24 mouse cellular contexts compared by ENCODE assay signal in the genomic region with DNA sequence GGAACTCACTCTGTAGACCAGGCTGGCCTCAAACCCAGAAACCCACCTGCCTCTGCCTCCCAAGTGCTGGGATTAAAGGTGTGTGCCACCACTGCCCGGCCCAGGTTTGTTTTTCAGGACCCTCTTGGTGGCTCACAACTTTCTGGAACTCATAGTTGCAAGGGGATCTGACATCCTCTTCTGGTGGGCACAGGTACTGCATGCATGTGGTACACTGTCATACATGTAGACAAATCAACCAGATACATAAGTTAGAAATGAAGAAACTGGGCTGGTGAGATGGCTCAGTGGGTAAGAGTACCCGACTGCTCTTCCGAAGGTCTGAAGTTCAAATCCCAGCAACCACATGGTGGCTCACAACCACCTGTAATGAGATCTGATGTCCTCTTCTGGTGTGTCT. TPM values are rescaled to one million over a fixed set of nuclear protein-coding genes. Genes with fewer than 3 reads are reported as not detected.
DNase-seq lines count a peak whose midpoint lies in the region; ATAC-seq and TF ChIP-seq lines count a peak whose summit lies in the region.
"Not testable (repeated sequence)": the region's sequence is repeated elsewhere in the genome, so short reads cannot be mapped to it uniquely, and the experiment has no call there.
"Had no signal": no experiment of that assay in that cellular context is flagged by ENCODE, and none has a peak within 500 bp of the region (broad histone marks: within the 10 kb centered on the region; RNA-seq: fewer than 3 reads in every experiment).

No protein-coding gene starts in this region.

- H3K9me3 ChIP-seq in E14TG2a.4 (ENCODE audit: low read length); embryonic facial prominence, embryonic 11.5 days (replicated peaks; ENCODE audit: control insufficient read depth, low read length); heart, postnatal 0 days (replicated peaks; ENCODE audit: control insufficient read depth, low read length): not testable (repeated sequence)

- H3K36me3 ChIP-seq in E14TG2a.4 (ENCODE audit: insufficient read depth, low read length); embryonic facial prominence, embryonic 11.5 days (replicated peaks; ENCODE audit: control insufficient read depth, insufficient read depth, low read depth, low read length); heart, postnatal 0 days (replicated peaks; ENCODE audit: control insufficient read depth, insufficient read depth, low read length); thymus, adult 2 months (ENCODE audit: control insufficient read depth, insufficient read depth, low read length): not testable (repeated sequence)

- 84% methylated on average over 3 of the region's 3 CpGs for WGBS in embryonic facial prominence, embryonic 11.5 days
- WGBS in heart, postnatal 0 days = 76% methylated on average over 3 of the region's 3 CpGs
- WGBS in thymus, adult 2 months = 79% methylated on average over 3 of the region's 3 CpGs

- H3K4me3 ChIP-seq in E14TG2a.4 (replicated peaks; ENCODE audit: low read length); embryonic facial prominence, embryonic 11.5 days (ENCODE audit: low read depth, low read length); heart, postnatal 0 days (ENCODE audit: low read depth, low read length); left cerebral cortex, adult 2 months; thymus, adult 2 months (ENCODE audit: control insufficient read depth, insufficient read depth, low read length): not testable (repeated sequence)

- not testable (repeated sequence) for H3K9ac ChIP-seq in embryonic facial prominence, embryonic 11.5 days (replicated peaks; ENCODE audit: low read length); heart, postnatal 0 days (replicated peaks; ENCODE audit: low read depth, low read length)

- not testable (repeated sequence) for TF ChIP-seq EP300 in heart, postnatal 0 days (IDR thresholded peaks at IDR 0.05; ENCODE audit: low read depth)

- not testable (repeated sequence) for H3K27me3 ChIP-seq in E14TG2a.4 (ENCODE audit: insufficient read depth, low read length); embryonic facial prominence, embryonic 11.5 days (ENCODE audit: control insufficient read depth, insufficient read depth, low read length); heart, postnatal 0 days (ENCODE audit: control insufficient read depth, insufficient read depth, low read length); thymus, adult 2 months (ENCODE audit: control insufficient read depth, insufficient read depth, low read length)

- peak; percentile 82 for TF ChIP-seq CTCF in E14TG2a.4 (conservative IDR thresholded peaks at IDR 0.05; ENCODE audit: low read length)
- peak; percentile 32 for TF ChIP-seq CTCF in heart, postnatal 0 days (IDR thresholded peaks at IDR 0.05; ENCODE audit: low read depth)
- TF ChIP-seq CTCF in left cerebral cortex, adult 2 months (IDR thresholded peaks at IDR 0.05) = peak; percentile 34
- TF ChIP-seq CTCF in thymus, adult 2 months (IDR thresholded peaks at IDR 0.05; ENCODE audit: borderline replicate concordance, control insufficient read depth, extremely low read depth, insufficient read depth, low read length, poor library complexity) = not testable (repeated sequence)

- not testable (repeated sequence) for H3K4me1 ChIP-seq in E14TG2a.4 (replicated peaks; ENCODE audit: low read depth, low read length); embryonic facial prominence, embryonic 11.5 days (ENCODE audit: control insufficient read depth, insufficient read depth, low read length); heart, postnatal 0 days (ENCODE audit: control insufficient read depth, insufficient read depth); thymus, adult 2 months (replicated peaks; ENCODE audit: control insufficient read depth, insufficient read depth, low read length)

- ATAC-seq in embryonic facial prominence, embryonic 11.5 days (replicated peaks; ENCODE audit: insufficient number of reproducible peaks, low FRiP score, low TSS enrichment, low read depth); heart, postnatal 0 days (ENCODE audit: insufficient read depth, low read depth): not testable (repeated sequence)

- TF ChIP-seq POLR2A in thymus, adult 2 months (IDR thresholded peaks at IDR 0.05; ENCODE audit: control insufficient read depth, extremely low read depth, insufficient read depth, low read length, poor library complexity) = not testable (repeated sequence)

- not testable (repeated sequence) for H3K4me2 ChIP-seq in embryonic facial prominence, embryonic 11.5 days (ENCODE audit: low read depth, low read length); heart, postnatal 0 days (ENCODE audit: low read depth, low read length)

- intact Hi-C loops in left cerebral cortex, adult 2 months (cut with DNase I) = loop anchor here (10.0 kb wide), 2 partner anchors 242 to 412 kb away; partner anchors contain the start of gene Adcy1

- DNase-seq in ZHBTc4 (ENCODE audit: low read depth, low spot score) = peak; percentile 57
- peak; percentile 9 for DNase-seq in embryonic facial prominence, embryonic 11.5 days (ENCODE audit: low spot score)
- not testable (repeated sequence) for DNase-seq in heart, postnatal 0 days (ENCODE audit: low spot score); left cerebral cortex, adult 2 months (ENCODE audit: extremely low spot score in 1 of 2, low spot score in 2 of 2)
- DNase-seq in lung, postnatal 10 days = peak; percentile 24
- DNase-seq in thymus, adult 2 months = peak; percentile 40

- H3K27ac ChIP-seq in embryonic facial prominence, embryonic 11.5 days (replicated peaks; ENCODE audit: low read depth, low read length); heart, postnatal 0 days (ENCODE audit: low read depth); left cerebral cortex, adult 2 months; thymus, adult 2 months (ENCODE audit: control insufficient read depth, insufficient read depth, low read length): not testable (repeated sequence)

RNA-seq across cellular contexts. Expression of gene Ramp3, which starts 5.3 kb away (rescaled TPM):
- polyA plus RNA-seq in embryonic facial prominence, embryonic 11.5 days (2014; fragmentation: Nextera tagmentation; extraction: Ambion mirVana) = 4.9 and 5.6 TPM in 2 replicates
- 4.6 and 16.9 TPM in 2 replicates for total RNA-seq in heart, postnatal 0 days (2014; rRNA removed; ENCODE audit: low replicate concordance)
- polyA plus RNA-seq in heart, postnatal 0 days (2015; fragmentation: Nextera tagmentation; extraction: Ambion mirVana) = 5.0 TPM in 2 replicates
- total RNA-seq in left cerebral cortex, adult 2 months (2021) = 10 to 100 TPM; 13.0 to 13.5 TPM
- 7.8 and 9.0 TPM in 2 replicates for polyA plus RNA-seq in thymus, adult 2 months (2012; rRNA removed)
- total RNA-seq: megakaryocyte-erythroid progenitor cell, adult 5-6 weeks had no signal

RNA-seq across cellular contexts. Expression of gene Wap, which starts 14.5 kb away (rescaled TPM):
- polyA plus RNA-seq in embryonic facial prominence, embryonic 11.5 days (2014; fragmentation: Nextera tagmentation; extraction: Ambion mirVana) = not detected in 2 replicates
- not detected in 2 replicates for total RNA-seq in heart, postnatal 0 days (2014; rRNA removed; ENCODE audit: low replicate concordance)
- polyA plus RNA-seq in heart, postnatal 0 days (2015; fragmentation: Nextera tagmentation; extraction: Ambion mirVana) = not detected in 2 replicates
- total RNA-seq in left cerebral cortex, adult 2 months (2021) = not detected
- 0.56 and 1.2 TPM in 2 replicates for polyA plus RNA-seq in thymus, adult 2 months (2012; rRNA removed)
- total RNA-seq: adrenal gland, adult 2 months; adrenal gland, postnatal 4 days; gastrocnemius, postnatal 14 days; heart, adult 18-20 months; heart, postnatal 25 days; layer of hippocampus, postnatal 14 days; liver, adult 2 months; megakaryocyte-erythroid progenitor cell, adult 5-6 weeks had no signal
- polyA plus RNA-seq: adrenal gland, adult 2 months; embryonic facial prominence, embryonic 15.5 days; forebrain, embryonic 15.5 days; heart, embryonic 13.5 days; hindbrain, embryonic 12.5 days; inflammation-experienced regulatory T-cells, adult 6 months; kidney, adult 2 months; limb, embryonic 11.5 days; liver, adult 2 months; midbrain, embryonic 14.5 days; neural tube, embryonic 13.5 days had no signal

RNA-seq across cellular contexts. Expression of gene Tbrg4, which starts 27.1 kb away (rescaled TPM):
- polyA plus RNA-seq in embryonic facial prominence, embryonic 11.5 days (2014; fragmentation: Nextera tagmentation; extraction: Ambion mirVana) = 33.0 and 33.5 TPM in 2 replicates
- 62.5 and 82.9 TPM in 2 replicates for total RNA-seq in heart, postnatal 0 days (2014; rRNA removed; ENCODE audit: low replicate concordance)
- 52.5 and 65.8 TPM in 2 replicates for polyA plus RNA-seq in heart, postnatal 0 days (2015; fragmentation: Nextera tagmentation; extraction: Ambion mirVana)
- 10 to 100 TPM; 45.9 to 50.8 TPM for total RNA-seq in left cerebral cortex, adult 2 months (2021)
- polyA plus RNA-seq in thymus, adult 2 months (2012; rRNA removed) = 190 and 191 TPM in 2 replicates

RNA-seq across cellular contexts. Expression of gene Nacad, which starts 47.1 kb away (rescaled TPM):
- polyA plus RNA-seq in embryonic facial prominence, embryonic 11.5 days (2014; fragmentation: Nextera tagmentation; extraction: Ambion mirVana) = 9.2 and 9.9 TPM in 2 replicates
- total RNA-seq in heart, postnatal 0 days (2014; rRNA removed; ENCODE audit: low replicate concordance) = 0.95 and 2.5 TPM in 2 replicates
- polyA plus RNA-seq in heart, postnatal 0 days (2015; fragmentation: Nextera tagmentation; extraction: Ambion mirVana) = 1.2 TPM in 2 replicates
- total RNA-seq in left cerebral cortex, adult 2 months (2021) = 10 to 100 TPM; 41.4 to 43.8 TPM
- 0.33 and 0.36 TPM in 2 replicates for polyA plus RNA-seq in thymus, adult 2 months (2012; rRNA removed)
- total RNA-seq: megakaryocyte-erythroid progenitor cell, adult 5-6 weeks had no signal
- polyA plus RNA-seq: inflammation-experienced regulatory T-cells, adult 6 months had no signal
